Mouse (Mus musculus) ovary, postnatal 10 days (tissue): ENCODE results near the gene Acin1.

Experiments
- DNase-seq: peaks from one replicate; pipeline ENCODE4 v3.0.0; 2022; ENCODE audit warnings: low spot score

Acin1 gene

GRCm38 (mm10) chr14:54698733-54699132 lies 12.0 kb upstream of the Acin1 start, which contains the start of gene Gm29776:
Gm29776 (minus strand) TSS chr14:54698833.
- no peak for DNase-seq

DNA sequence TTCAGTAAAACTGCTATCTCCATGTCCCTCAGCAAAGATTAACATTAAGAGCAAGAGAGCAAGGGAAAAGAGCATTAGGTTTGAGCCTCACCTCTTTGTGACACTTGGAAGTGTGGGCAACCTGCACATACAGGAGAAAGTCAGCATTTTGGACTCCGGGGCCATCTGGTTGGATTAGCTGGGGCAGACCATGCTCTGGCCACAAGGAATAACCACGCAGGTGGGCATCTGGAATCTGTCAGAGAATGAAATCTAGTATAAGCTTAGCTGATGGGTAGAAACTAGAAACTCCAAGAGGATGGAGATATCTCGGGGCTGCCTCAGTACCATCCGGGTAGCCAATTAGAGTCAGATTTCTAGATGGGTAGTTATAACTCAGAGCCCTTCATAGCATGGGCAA lies 10.0 kb upstream of the Acin1 start:
- DNase-seq: no peak

DNA sequence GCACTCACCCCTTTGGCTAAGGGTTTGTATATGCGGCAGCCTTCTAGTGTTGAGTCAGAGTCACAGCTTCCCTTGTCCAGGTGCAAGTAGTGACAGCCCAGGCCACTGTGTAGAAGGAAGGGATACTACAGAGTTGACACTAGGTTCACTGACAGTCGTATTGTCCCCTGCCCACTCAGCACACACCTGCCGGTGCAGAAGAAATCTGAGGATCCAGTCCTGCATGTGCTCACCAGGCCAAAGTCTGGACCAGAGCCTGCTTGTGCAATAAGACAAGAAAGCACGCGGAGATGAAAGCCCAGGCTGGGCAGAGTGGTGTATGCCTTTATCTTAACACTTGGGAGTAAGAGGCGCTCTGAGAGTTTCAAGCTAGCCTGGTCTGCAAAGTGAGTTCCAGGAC lies 8.3 kb upstream of the Acin1 start:
- no peak for DNase-seq

DNA sequence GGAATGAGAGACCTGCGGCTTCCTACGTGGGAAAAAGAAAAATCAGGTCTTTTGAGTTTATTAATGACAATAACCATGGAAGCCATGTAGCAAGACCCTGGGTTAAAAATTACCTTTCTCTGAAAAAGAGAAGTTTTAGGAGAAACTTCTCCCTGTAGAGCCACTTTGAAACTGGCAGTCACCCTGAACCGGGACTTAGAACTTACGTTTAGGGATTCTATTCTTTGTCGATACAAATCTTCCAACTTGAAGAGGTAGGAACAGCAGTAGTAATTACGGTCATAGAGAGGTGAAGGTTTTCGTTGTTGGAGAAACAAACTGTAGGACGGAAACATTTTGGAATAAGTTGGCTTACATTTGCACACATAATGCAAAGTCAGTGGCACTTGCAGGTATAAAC lies 520 bp upstream of the Acin1 start:
- no peak for DNase-seq

- DNase-seq: no peak
These were observed 639 bp downstream of the Acin1 start, which contains the start of gene 1700123O20Rik for GRCm38 (mm10) chr14:54686063-54686521. 1700123O20Rik (plus strand) TSS chr14:54686216.

DNA sequence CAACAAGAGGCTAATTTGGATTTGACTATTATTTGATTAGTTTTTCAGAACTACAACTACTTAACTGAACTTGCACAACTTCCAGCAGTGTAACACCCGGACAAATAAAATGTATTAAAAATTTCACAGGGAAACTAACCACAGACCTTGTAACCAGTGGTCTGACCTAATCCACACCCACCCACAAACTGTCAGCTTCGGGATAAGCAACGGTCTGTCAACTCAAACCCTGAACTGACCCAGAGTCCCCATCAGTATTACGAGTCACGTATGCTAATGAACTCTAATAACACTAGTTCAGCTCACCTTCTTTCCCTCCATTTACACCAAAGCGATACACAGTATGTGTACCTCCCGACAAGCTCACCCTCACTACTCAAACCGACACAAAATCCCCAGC lies 1.3 kb downstream of the Acin1 start:
- DNase-seq: no peak

DNA sequence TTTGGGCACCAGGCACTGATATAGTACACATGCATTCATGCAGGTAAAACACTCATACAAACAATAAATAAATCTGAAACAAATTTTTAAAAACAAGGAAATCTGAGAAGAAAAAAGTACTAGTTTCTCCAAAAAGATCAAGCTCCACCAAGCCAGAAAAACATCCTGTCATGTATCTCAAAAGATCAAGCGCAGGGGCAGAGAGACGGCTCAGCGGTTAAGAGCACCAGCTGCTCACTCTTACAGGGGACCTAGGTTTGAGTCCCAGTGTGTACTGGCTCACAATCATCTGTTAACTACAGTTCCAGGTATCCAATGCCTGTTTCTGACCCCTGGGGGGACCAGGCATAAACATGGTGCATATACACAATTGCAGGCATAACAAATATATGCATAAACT lies 4.3 kb downstream of the Acin1 start:
- DNase-seq: no peak

DNA sequence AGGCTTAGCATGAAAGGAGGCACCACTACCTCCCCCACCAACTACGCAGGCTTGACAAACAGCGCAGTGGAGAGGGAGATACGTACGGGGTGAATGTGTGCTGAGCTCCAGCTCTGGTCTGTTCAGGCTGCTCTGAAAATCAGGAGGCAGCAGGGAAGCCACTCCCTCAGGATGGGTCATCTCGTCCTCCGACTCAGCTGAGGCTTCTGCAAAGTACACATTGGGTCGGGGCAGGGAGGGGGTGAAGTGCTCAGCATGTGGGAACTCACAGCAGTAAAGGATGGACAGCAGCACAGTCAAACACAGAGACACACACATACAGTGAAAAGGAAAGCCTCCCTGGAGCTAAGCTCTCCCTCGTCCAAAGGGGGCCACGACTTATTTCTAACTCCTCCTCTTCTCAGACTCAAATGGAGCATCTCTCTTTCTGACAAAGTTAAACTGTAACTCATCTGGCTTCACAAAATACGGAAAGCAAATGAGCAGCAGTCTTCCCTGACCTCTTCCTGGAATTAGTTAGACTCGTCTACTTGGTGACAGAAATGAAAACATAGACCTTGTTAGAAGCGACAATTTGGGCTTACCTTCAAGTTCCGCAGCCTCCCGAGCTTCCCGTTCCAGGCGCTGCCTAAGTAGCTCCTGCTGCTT lies 8.0 kb downstream of the Acin1 start:
- no peak for DNase-seq

DNA sequence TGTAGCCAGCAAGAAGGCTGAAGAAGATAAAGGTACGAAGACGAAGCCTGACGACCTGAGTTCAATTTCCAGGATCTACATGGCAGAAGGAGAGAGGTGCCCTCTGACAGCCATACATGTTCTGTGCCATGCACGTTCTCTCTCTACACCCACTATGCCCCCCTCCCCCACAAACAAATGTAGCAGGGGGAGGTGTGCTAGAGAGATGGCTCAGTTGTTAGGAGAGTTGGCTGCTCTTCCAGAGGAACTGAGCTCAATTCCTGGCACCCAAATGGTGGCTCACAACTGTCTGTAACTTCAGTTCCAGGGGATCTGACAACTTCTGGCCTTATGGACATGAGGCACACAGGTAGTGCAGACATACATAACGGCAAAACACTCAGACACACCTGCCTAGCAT lies 10.4 kb downstream of the Acin1 start:
- no peak for DNase-seq

DNA sequence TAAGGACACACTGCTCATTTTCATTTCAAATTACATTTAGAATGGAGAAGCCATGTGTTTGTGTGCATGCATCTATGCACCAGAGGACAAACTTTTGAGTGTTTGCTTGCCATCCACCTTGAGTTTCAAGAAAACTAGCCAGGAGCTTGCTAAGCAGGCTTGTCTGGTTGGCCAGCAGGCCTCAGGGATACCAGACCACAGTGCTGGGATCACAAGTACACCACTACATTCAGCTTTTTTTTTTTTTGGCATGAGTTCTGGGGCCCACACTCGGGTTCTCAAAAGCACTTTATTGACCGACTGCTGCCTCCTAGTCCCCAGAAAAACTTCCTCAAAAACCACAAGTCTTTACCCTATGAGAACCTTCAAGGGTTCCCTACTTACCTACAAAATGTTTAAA lies 12.4 kb downstream of the Acin1 start:
- no peak for DNase-seq

DNA sequence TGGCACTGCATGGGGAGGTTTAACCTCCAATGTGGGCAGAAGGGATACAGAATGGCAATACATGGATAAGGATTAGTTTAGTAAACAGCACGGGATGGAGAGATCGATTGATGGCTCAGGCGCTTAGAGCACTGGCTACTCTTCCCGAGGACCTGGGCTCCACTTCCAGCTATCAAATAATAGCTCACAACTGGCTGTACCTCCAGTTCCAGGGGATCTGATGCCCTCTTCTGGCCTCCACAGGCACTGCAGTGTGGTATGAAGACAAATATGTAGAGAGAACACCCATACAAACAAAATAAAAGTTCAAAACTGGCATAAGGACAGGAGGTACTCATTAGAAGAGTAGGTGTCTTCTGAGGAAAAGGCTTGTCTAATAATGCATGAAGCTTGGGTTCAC lies 17.4 kb downstream of the Acin1 start:
- no peak for DNase-seq

DNA sequence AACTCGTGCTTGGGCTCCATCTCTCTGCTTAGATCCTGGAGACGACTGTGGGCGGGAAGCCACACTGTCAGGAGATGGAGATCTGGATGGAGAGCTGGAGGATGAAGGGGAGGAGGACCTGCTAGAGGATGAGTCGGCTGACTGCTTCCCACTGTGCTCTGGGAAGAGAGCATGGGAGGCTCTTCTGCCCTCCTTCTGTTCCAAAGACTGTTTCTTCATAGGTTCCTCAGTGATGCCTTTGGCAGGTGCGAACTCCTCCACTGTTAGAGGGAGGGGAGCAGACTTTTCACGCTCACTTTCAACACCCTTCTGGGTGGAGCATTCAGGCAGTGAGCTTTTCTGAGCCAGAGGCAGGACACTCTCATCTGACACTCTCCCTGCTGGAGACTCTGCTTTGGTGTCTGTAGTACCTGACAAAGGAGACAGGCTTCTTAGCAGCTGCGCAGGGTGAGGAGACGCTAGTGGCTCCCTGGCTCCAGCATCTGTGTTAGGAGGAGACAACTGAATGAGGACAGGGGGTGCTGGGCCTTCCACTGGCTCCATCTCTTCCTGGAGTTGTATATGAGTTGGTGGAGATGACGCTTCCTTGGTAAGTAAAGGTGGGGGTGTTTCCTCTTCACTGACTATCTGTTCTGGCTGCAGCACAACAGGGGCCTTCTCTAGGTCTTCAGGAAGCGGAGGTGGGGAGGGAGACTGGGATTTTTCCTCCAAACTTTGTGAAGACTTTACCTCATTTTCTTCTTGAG lies 22.1 kb downstream of the Acin1 start:
- DNase-seq: no peak

DNA sequence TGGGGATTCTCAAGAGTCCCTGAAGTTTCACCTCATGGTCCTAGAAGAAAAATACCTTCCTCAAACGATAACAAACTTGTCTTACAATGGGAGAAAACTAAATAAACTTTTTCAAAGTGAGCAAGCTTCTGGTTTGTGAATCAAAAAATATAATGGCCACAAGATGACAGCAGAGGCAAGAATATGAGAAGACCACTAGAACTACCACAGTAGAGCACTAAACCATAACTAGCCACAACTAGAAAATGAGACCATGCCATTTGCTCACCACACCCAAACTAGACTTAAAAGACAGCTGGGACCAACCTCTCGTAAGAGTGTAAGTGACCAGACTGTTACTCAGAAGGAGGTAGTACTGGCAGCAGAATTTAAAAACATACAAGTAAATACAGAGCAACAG lies 26.7 kb downstream of the Acin1 start:
- no peak for DNase-seq

DNA sequence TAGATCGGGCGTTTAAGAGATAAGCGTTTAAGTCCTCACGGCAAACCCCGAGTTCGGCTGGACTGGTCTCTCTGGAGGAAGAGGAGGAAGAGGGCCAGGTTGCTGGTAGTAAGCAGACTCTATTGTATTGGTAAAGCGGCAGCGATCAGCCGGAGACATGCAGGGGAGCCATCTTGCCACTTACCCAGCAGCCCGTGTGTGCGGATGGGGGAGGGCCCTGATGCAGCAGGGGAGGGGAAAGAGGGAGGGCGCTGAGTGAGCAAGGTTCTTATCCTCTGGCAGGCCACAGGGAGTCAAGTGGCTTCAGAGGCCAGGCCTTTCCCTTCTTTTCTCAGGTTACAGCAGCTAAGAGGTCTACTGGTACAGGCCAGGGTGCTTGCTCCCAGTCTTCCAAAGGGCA lies 33.2 kb downstream of the Acin1 start:
- peak; percentile 57 for DNase-seq

- DNase-seq: no peak
These were observed 33.9 kb downstream of the Acin1 start for GRCm38 (mm10) chr14:54652787-54653186.

DNA sequence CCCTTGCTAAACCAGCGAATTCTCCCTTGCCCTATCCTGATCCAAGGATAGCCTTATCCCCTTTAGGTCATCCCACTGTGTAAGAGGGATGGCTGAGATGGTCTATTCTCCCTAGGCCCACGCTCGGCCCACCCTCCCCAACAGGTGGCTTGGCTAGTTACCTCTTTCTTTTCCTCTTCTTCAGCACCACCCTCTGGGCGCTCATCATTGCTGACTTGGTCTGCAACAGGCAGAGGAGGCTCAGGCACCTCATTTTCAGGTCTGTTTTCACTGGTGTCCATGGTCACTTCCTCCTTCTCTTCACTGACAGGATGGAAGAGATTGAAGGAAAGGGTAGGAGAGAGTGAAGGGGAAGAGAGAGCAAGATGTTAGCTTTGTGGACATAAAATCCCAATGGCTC lies 35.2 kb downstream of the Acin1 start:
- no peak for DNase-seq

GRCm38 (mm10) chr14:54650621-54651454 lies 35.9 kb downstream of the Acin1 start:
- peak; percentile 47 for DNase-seq

- DNase-seq: no peak
These were observed 38.8 kb downstream of the Acin1 start for GRCm38 (mm10) chr14:54647900-54648299.

- DNase-seq: no peak
These were observed 39.7 kb downstream of the Acin1 start for GRCm38 (mm10) chr14:54646898-54647636.

- DNase-seq: no peak
These were observed 40.3 kb downstream of the Acin1 start for GRCm38 (mm10) chr14:54646455-54646854.

- DNase-seq: no peak
These were observed 42.4 kb downstream of the Acin1 start for GRCm38 (mm10) chr14:54644294-54644693.

GRCm38 (mm10) chr14:54643011-54643410 lies 43.7 kb downstream of the Acin1 start:
- DNase-seq: no peak
